Mouse (Mus musculus): Measurements from ENCODE around the gene Zfp428. TPM values are rescaled to one million over a fixed set of nuclear protein-coding genes. Genes with fewer than 3 reads are reported as not detected.

Gene Zfp428
- polyA plus RNA-seq, 1 experiment from 2014 or later = 3.2 TPM

Other genes starting within 250 kb of the Zfp428 start
- 1.1 and 1.3 TPM in 2 replicates for gene Zfp93, start 236.6 kb upstream of the Zfp428 start, polyA plus RNA-seq (2015; fragmentation: Nextera tagmentation; extraction: Ambion mirVana)
- gene Zfp61, start 205.8 kb upstream of the Zfp428 start, polyA plus RNA-seq (2015; fragmentation: Nextera tagmentation; extraction: Ambion mirVana) = 2.3 and 2.7 TPM in 2 replicates
- gene Zfp94, start 190.3 kb upstream of the Zfp428 start, polyA plus RNA-seq (2015; fragmentation: Nextera tagmentation; extraction: Ambion mirVana) = 1.8 and 2.3 TPM in 2 replicates
- not detected in 2 replicates for gene Tescl, start 173.1 kb upstream of the Zfp428 start, polyA plus RNA-seq (2015; fragmentation: Nextera tagmentation; extraction: Ambion mirVana)
- gene Lypd5, start 157.8 kb upstream of the Zfp428 start, polyA plus RNA-seq (2015; fragmentation: Nextera tagmentation; extraction: Ambion mirVana) = not detected in 2 replicates
- gene Kcnn4, start 136.7 kb upstream of the Zfp428 start, polyA plus RNA-seq (2015; fragmentation: Nextera tagmentation; extraction: Ambion mirVana) = 91.9 and 93.4 TPM in 2 replicates
- gene Smg9, start 107.4 kb upstream of the Zfp428 start, polyA plus RNA-seq (2015; fragmentation: Nextera tagmentation; extraction: Ambion mirVana) = 12.8 and 14.3 TPM in 2 replicates
- not detected in 2 replicates for gene Irgc1, start 54.7 kb upstream of the Zfp428 start, polyA plus RNA-seq (2015; fragmentation: Nextera tagmentation; extraction: Ambion mirVana)
- 5.9 and 6.6 TPM in 2 replicates for gene Plaur, start 44.5 kb upstream of the Zfp428 start, polyA plus RNA-seq (2015; fragmentation: Nextera tagmentation; extraction: Ambion mirVana)
- 0.24 TPM in 1 of 2 replicates, not detected in the other for gene Cadm4, start 25.0 kb upstream of the Zfp428 start, polyA plus RNA-seq (2015; fragmentation: Nextera tagmentation; extraction: Ambion mirVana)
- gene AC161166.1, start 5.4 kb downstream of the Zfp428 start, polyA plus RNA-seq (2015; fragmentation: Nextera tagmentation; extraction: Ambion mirVana) = not detected in 2 replicates
- gene Irgq, start 23.7 kb downstream of the Zfp428 start, polyA plus RNA-seq (2015; fragmentation: Nextera tagmentation; extraction: Ambion mirVana) = 1.1 and 1.3 TPM in 2 replicates
- not detected in 2 replicates for gene Pinlyp, start 39.1 kb downstream of the Zfp428 start, polyA plus RNA-seq (2015; fragmentation: Nextera tagmentation; extraction: Ambion mirVana)
- gene Xrcc1, start 39.3 kb downstream of the Zfp428 start, polyA plus RNA-seq (2015; fragmentation: Nextera tagmentation; extraction: Ambion mirVana) = 35.4 and 40.8 TPM in 2 replicates
- gene Ethe1, start 80.5 kb downstream of the Zfp428 start, polyA plus RNA-seq (2015; fragmentation: Nextera tagmentation; extraction: Ambion mirVana) = 26.4 and 26.5 TPM in 2 replicates
- gene Zfp575, start 80.6 kb downstream of the Zfp428 start, polyA plus RNA-seq (2015; fragmentation: Nextera tagmentation; extraction: Ambion mirVana) = 0.25 and 0.30 TPM in 2 replicates
- gene Phldb3, start 103.8 kb downstream of the Zfp428 start, polyA plus RNA-seq (2015; fragmentation: Nextera tagmentation; extraction: Ambion mirVana) = 0.08 and 0.18 TPM in 2 replicates
- 0.05 TPM in 1 of 2 replicates, not detected in the other for gene Lypd3, start 129.5 kb downstream of the Zfp428 start, polyA plus RNA-seq (2015; fragmentation: Nextera tagmentation; extraction: Ambion mirVana)
- not detected in 2 replicates for gene Tex101, start 169.7 kb downstream of the Zfp428 start, polyA plus RNA-seq (2015; fragmentation: Nextera tagmentation; extraction: Ambion mirVana)
- gene BC049730, start 202.2 kb downstream of the Zfp428 start, polyA plus RNA-seq (2015; fragmentation: Nextera tagmentation; extraction: Ambion mirVana) = not detected in 2 replicates
- gene Gm4763, start 219.9 kb downstream of the Zfp428 start, polyA plus RNA-seq (2015; fragmentation: Nextera tagmentation; extraction: Ambion mirVana) = not detected in 2 replicates

All from liver, embryonic 16.5 days (tissue).